Mouse (Mus musculus) cerebellum, postnatal 25 days (tissue): Measurements from ENCODE around the gene Pxk.
"Not testable (repeated sequence)": the region's sequence is repeated elsewhere in the genome, so short reads cannot be mapped to it uniquely, and the experiment has no call there.

Experiments used
- DNase-seq, 2 experiments: peaks; one replicate each; pipeline ENCODE4 v3.0.0; 2021; ENCODE audit warnings: mixed read lengths in 2 of 2

Gene Pxk

GRCm38 (mm10) chr14:8108047-8108446 is 10.0 kb downstream of the Pxk start:
- no peak for DNase-seq

DNA sequence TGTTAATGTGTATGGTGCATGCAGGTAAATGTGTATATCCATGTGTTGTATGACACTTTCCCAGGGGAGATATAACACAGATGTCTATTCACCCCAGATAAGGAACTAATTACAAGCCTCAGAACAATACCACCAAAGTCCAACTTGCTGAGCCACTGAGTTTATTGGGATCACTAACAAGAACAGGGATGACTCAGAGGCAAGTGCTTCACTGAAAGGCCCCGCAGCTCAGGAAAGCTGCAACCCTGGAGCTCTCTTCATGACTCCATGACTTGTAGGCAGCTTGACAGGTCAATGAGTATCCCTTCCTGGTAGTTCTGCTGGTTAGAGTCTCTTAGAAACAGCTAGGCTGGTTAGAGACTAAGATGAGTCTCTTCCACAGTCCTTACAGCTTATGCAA is 11.0 kb downstream of the Pxk start:
- no peak for DNase-seq

- no peak for DNase-seq
Measured at GRCm38 (mm10) chr14:8111545-8111944, 13.5 kb downstream of the Pxk start.

DNA sequence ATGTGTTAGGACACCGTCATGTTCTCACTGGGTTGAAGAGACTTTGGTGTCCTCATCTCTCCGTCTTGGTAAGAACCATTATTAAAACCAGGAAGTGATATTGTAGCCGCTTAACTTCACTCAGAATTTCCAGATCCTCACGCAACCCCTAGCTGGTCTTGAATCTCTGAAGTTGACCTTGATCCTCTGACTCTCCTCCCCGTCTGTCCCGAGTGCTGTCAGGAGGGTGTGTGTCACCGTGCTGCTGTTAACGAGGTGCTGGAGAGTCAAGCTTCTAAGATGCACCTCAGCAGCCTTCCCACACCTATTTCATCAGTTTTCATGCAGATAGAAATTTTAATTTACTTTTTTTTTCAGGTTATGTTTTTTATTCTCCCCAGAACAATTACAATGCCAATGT is 14.0 kb downstream of the Pxk start:
- no peak for DNase-seq

DNA sequence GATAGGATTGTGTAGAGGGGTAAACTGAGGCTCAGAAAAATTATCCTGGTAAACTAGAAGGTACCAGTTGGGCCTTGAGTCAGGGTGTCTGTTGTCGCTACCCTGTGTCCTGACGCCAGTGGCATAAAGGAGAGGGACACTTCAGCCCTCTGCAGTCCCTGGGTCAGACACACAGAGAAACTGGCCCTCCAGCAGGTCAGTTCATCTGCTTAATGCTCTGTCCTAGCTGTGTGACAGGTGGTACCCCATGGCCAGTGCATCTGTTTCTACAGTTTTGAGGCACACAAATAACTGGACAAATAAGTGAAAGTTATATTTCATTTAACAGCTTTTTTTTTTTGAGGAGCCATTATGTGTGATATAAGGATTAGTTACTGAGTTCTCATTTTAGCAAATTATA is 15.6 kb downstream of the Pxk start:
- DNase-seq: no peak

DNA sequence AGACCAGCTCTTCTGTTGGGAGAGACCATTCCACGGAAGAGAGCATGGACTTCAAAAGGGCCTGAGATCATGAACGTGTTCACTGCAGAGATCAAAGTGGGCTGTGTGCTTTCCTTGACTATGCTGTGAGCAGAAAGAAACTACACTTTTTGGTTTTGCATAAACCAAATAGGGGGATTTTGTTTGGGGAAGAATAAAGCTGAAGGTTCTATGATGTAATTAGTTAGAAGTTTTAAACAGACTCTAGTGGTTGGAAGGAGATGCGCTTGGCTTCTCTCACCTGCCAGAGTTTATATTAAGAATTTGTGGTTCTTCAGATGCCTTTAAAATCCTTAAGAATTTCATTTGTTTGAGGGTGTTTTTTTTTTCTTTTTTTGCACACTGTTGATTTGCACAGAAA is 16.3 kb downstream of the Pxk start:
- no peak for DNase-seq

DNA sequence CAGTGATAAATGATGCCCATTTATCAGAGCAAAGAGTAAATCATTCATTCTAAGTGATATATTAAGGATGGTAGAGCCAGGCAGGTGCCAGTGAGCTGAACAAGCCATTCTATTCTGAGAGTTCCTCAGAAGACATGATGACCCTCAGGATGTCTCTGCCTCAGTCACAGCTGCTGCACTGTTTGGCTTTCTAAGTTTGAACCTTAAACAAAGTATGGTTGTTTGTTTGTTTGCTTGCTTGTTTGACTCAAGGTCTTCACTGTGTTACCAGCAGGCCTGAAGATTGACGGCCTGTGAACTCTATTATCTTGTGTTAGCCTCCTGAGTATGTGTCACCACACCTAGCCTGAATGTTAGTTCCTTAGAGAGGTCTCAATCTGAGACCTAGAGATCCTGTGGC is 16.7 kb downstream of the Pxk start:
- no peak for DNase-seq

DNA sequence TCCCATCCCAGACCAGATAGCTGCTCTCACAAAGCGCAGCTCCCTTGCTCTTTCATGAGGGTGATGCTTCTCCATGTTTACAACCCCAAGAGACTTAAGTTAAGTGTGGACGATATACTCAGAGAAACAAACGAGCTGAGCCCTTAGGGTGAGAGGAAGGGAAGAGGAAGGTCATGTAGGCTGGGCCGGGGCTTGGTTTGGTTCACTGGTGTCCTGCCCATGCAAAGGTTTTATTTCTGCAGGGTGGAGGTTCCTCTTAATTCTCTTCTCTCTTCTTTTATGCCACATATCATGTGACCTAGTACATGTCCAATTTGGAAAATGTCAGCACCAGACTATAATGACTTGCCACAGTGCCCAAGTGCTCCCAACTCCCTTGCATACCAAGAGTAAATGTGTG is 17.8 kb downstream of the Pxk start:
- DNase-seq: no peak

DNA sequence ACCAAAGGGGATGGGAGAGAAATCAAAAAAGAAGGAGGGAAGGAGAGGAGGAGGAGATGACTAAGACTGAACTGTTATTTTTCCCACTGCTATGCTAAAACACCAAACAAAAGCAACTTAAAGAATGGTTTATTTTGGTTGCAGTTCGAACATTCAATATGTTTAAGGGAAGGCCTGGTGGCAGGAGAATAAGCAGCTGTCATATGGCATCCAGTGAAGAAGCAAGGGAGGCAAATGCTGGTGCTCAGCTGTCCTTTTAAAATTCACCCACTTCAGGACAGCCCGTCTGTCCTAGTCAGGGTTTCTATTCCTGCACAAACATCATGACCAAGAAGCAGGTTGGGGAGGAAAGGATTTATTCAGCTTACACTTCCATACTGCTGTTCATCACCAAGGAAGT is 19.4 kb downstream of the Pxk start:
- DNase-seq: no peak

- no peak for DNase-seq
Measured at GRCm38 (mm10) chr14:8119454-8119853, 21.4 kb downstream of the Pxk start.

DNA sequence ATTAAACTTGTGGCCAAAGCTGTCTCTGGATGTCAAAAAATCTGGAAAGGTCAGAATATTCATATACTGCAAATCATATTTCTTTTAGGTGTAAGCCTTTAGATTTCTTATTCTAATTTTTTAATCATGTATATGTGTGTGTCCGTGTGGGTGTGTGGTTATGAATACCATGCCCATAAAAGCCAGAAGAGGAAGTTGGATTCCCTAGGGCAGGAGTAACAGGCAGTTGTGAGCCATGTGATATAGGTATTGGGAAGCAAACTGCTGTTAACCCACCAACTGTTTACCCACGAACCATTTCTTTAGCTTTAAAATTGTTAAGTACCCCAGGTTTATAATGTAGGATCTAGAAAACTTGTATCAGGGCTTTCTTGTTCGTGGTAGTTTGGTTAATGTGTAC is 21.9 kb downstream of the Pxk start:
- no peak for DNase-seq

GRCm38 (mm10) chr14:8123141-8123540 is 25.1 kb downstream of the Pxk start:
- DNase-seq: peak; percentile 28 to 46

DNA sequence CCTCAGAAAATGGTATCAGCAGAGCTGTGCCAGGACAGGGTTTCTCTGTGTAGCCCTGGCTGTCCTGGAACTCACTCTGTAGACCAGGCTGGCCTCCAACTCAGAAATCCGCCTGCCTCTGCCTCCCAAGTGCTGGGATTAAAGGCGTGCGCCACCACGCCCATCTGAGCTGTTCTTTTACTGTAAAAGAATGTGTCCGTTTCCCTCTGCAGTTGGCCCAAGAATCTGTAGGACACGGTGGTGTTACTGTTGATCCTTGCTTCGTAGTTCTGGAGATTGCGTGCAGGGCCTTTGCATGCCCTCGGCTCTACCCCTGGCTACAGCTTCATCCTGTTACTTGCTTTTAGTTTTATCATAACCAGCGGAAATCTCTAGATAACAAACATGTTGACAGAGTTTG is 25.6 kb downstream of the Pxk start:
- DNase-seq: not testable (repeated sequence)

DNA sequence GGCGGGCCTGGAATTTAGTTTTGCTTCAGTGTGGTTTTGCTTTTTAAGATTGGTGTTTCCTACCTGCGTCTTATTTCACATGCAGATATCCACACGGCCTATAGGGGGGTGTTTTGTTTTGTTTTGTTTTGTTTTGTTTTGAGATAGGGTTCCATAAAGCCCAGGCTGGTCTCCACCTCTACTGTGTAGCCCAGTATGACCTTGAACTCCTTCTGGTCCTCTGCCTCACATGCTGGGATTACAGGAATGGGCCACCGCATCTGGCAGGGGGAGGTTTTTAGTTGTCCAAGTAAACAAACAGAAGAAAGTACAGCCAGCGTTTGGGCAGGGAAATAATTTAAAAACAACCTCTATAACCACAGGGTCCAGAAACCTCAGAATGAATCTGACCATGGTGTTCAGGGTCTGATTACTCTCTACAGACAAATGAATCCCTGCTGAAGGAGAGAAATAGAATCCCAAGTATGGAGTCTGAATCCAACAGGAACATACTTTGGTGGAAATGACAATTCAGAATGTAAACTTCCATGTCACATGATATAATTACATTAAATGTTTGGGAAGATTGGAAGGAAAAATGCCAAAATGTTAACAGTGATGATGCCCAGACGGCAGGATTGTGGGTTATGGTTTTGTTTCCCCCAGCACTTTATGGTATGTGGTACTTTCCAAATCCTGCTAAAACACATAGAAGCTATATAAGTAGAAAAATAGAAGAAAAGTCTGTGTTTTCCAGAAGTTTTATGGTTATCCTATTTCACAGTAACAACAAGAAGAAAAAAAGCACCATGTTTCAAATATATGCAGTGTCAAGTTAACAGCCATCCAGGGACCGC is 26.3 kb downstream of the Pxk start:
- no peak for DNase-seq

DNA sequence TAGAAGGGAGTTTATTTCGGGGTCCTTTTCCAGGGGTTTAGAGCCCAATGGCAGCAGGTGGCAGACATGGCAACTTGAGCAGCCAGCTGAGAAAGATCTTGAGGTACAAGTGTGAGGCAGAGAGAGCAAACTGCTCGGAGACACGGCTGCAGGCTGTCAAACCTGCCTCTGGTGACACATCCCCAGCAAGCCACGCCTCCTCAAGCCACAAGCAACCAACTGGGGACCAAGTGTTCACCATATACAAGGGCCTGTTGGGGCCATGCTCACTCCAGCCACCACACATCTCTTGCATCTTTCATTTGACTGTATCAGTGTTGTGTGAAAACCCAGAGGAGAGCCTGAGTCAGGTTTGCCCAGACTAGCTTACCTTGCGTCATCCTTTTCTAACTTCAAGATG is 30.0 kb downstream of the Pxk start:
- no peak for DNase-seq

GRCm38 (mm10) chr14:8132789-8133188 is 34.8 kb downstream of the Pxk start:
- DNase-seq: no peak

- DNase-seq: no peak
Measured at GRCm38 (mm10) chr14:8134234-8134633, 36.2 kb downstream of the Pxk start.

DNA sequence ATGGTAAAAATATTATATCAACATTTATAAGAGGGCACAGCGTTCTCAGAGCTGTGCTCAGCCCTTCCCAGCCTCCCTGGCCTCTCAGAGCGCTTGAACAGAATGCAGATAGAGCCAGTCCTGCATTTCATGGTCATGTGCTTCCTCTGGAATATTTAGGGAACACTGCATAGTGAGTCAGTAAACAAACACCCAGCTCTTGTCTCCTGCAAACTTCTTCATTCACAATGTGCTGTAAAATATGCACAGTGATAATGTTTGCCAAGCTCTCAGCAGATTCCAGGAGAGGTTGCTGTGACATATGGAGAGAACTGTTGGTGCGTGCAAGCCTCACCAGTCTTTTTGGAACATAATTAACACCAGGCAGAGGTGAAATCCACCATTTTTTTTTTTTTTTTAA is 37.1 kb downstream of the Pxk start:
- peak; percentile 30 to 50 for DNase-seq

- DNase-seq: no peak
Measured at GRCm38 (mm10) chr14:8139724-8140710, 42.0 kb downstream of the Pxk start.

DNA sequence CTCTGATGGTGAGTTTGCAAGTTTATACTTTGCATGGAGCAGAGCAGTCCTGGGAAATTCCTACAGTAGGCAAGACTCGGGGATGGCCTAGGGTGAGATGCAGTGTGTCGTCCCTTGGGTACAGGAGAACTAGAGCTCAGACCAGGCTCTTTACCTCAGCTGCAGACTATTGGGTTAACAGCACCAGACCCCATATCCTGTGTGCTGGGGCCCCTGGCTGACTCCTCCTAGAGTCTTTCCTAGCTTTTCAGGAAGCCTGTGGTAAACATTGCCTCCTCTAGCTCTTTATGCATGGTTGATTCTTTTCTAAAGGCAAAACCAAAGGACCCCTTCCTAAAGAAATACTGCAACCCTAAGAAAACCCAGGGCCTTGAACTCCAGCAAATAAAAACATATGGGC is 43.1 kb downstream of the Pxk start:
- no peak for DNase-seq

- no peak for DNase-seq
Measured at GRCm38 (mm10) chr14:8145594-8146558, 47.9 kb downstream of the Pxk start.

DNA sequence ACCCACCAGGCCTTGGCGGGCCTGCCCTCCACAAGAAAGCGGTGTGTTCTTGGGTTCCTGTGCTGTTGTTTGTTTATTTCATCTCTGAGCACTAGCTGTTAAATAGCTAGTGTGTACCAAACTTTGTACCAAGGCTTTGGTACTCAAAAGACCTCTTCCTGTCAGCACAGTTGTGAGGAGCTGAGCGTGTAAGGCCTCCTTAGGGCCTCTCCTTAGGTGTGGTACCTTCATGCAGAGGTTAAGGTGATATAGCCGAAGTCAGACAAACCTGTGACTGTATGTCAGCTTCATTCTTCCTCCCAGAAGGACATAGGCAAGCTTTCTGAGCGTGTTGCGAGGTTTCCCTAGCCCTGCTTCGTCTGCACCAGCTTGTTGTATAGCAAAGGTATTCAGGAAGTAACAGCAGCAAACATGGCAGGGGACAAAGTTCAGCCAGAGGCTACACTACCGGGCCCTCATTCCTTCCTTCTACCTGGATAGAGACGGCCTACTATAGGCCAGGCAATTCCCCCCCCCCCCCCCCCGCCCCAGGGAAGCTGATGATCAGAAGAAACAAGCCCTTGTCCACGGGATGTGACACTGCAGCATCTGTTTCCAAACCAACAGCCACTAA is 48.7 kb downstream of the Pxk start:
- no peak for DNase-seq
